Mouse (Mus musculus) cerebellum, adult 9-10 months (tissue): ENCODE results near the gene Dnm3.

Source experiments
- DNase-seq: peaks from one replicate; pipeline ENCODE4 v3.0.0; 2022

Gene Dnm3

GRCm38 (mm10) chr1:162242980-162243650 lies 234.7 kb downstream of the Dnm3 start:
- DNase-seq = no peak

DNA sequence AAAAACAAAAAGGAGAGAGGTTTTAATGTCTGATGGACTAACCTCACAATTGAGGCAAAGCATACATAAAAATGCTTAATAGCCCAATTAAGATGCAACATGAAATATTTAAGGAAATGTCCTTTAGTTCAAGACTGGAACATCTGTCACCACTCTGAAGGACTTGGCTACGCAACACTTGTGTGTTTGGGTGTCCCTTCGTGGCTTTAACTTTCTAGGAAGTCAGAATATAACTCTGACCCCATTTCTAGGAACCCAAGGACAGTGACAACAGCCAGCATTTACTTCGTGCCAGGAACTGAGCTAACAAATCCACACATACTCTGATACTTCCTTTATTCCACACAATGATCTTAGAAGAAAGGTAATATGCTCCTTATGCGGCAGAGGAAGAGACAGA lies 237.1 kb downstream of the Dnm3 start:
- DNase-seq = no peak

DNA sequence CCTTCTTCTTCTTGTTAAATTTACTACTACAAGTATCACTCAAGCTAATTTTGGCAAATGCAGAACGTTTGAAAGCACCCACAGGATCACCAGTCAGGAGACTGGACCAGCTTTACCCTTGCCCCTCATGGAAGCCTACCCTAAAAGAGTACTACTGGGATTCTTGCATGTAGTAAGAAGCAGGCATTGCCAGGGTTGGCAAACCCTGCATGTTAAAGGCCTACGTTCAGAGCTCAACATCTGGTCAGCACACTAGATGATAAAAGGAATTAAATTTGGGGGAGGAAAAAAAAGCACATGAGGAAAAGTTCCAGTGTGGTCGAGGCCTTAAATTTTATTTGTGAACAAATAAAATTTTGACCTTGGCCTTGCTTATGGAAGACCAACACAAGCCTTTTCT lies 239.2 kb downstream of the Dnm3 start:
- no peak for DNase-seq

DNA sequence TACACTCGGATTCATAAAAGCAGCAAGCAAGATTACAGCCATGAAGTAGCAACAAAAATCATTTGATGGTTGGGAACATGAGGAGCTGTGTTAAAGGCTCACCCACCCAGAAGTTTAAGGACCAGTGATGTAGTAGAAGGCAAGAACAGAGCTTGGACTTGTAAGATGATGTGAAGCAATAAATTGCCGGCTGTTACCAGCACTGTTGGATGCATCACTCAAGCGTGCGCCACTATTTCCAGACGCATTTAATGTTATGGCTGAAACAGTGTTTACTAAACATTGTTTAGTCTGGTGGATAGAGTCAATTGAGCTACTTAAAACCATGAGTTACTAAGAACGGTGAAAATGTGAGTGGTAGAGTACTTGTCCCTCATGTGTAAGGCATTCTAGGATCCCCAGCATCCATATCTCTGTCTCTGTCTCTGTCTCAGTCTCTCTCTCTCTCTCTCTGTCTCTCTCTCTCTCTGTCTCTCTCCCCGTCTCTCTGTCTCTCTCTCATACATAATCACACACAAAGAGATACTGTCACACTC lies 241.1 kb downstream of the Dnm3 start:
- DNase-seq = no peak

DNA sequence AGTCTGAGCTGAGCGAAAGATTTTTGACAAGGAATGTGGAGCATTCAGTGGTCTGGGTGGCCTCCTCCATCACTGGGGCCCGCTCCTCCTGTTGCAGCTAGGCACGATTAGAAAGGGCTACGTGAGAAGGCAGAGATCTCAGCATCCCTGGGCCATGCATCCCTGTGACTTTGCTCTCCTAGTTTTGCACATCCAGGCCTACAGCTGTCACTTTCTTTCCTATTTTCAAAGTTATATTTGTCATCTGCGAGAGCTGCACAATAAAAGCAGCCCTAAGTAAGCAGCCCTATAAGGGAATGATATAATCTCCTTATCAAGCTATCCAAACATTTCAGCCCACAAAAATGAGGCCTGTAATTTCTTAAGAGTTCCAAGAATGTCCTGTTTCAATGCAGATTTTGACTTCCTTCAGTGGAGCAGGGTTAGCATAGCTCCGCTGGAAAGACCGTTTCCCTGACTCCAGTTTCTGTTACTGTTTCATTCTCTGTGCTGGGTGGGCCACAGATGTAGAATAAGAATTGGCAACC lies 252.2 kb downstream of the Dnm3 start:
- no peak for DNase-seq

DNA sequence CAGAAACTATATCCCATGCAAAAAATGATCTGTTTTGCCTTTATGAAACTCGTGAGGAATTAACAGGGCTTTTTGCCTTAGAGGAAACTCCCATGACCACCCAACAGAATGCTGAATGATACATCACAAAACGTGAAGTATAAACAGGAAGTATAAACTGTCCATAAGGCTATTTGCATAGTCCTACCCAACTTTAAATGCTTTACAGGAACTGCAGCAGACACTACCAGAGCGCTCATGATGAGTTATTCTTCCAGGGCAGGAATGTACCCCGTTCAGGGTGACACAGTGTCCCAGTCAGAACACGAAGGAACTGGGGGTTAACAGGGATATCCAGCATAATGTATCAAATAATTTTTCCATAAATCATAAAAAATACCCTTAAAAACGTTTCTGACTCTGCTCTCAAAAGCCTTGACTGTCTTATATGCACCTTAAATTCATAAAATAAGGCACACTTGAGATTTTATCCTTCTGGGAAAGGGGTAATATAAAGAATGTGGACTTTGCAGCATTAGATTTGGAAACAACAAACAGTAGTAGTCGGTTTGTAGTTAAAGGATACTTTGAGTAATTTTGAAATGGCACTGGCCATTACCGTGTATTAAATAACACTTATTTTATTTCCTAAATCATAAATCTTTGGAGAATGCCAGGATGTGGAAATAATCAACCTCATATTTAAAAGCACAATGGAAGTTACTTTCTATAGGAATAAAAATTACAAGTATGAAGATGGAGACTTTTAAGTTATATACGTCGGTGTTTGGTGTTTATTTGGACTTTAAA lies 252.8 kb downstream of the Dnm3 start:
- no peak for DNase-seq

DNA sequence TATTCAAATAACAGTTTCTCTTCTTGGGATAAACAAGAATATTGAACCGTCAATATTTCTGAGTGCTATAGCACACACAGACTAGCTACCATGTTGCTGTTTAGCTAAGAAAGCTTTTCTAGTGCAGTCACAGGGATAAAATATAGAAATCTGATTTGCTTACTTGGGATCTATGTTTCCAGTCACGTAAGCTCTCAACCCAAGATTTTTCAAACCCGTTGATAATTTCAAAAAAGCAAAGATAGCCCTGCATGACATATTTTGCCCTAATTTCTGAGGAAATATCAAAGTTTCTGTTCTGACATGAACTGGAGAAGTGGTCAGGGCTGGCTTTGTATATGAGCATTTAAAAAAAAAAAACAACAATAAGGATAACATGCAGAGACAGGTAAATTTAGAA lies 253.8 kb downstream of the Dnm3 start:
- no peak for DNase-seq

GRCm38 (mm10) chr1:162223258-162223940 lies 254.4 kb downstream of the Dnm3 start:
- no peak for DNase-seq

GRCm38 (mm10) chr1:162222353-162222752 lies 255.5 kb downstream of the Dnm3 start:
- no peak for DNase-seq

DNA sequence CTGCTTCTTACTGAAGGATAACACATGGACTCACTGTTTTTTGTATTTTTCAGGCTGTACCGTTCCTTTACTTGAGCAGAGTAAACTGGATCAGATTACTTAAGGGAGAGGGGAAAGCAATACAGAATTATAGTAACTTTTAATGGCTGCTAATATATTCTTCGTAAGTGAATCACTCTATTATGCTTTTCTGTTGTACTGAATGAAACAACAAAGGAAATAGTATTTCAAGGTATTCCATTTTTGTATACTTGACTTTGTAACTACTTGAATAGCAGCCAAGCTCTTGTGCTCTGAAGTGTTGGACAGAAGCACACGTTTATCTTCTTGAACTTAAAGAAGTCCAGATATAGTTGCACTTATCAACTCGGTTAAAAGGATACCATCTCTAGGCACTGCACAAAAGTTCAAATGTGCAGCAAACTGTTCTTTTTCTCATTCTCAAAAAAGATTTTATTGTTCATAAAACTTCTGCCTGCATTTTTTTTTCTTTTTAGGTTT lies 256.0 kb downstream of the Dnm3 start:
- no peak for DNase-seq

GRCm38 (mm10) chr1:162220891-162221290 lies 256.9 kb downstream of the Dnm3 start:
- DNase-seq = no peak

GRCm38 (mm10) chr1:162219781-162220180 lies 258.1 kb downstream of the Dnm3 start:
- no peak for DNase-seq

GRCm38 (mm10) chr1:162218530-162219180 lies 259.2 kb downstream of the Dnm3 start:
- DNase-seq = no peak

- no peak for DNase-seq
Observed at GRCm38 (mm10) chr1:162217340-162217974, 260.4 kb downstream of the Dnm3 start.

GRCm38 (mm10) chr1:162216656-162217055 lies 261.2 kb downstream of the Dnm3 start:
- DNase-seq = no peak

- no peak for DNase-seq
Observed at GRCm38 (mm10) chr1:162215743-162216142, 262.1 kb downstream of the Dnm3 start.

DNA sequence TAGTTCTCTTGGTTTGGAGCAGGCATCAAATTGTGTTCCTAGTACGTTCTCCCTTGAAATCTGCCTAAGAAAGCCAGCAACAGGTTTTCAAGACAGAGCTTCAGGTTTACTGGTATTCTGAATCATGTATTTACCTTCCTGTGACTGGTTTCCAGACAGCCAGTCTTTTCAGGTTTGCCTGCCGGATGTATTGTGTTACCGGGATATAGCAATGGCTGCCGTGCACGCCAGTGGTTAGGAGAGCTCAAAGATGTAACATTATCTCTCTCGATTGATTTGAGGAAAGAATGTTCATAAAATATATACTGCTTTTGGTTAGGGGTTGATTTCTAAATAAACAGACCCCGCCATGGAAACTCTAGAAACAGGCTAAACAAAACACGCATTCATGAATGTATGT lies 264.8 kb downstream of the Dnm3 start:
- no peak for DNase-seq

- no peak for DNase-seq
Observed at GRCm38 (mm10) chr1:162210529-162210928, 267.3 kb downstream of the Dnm3 start.

DNA sequence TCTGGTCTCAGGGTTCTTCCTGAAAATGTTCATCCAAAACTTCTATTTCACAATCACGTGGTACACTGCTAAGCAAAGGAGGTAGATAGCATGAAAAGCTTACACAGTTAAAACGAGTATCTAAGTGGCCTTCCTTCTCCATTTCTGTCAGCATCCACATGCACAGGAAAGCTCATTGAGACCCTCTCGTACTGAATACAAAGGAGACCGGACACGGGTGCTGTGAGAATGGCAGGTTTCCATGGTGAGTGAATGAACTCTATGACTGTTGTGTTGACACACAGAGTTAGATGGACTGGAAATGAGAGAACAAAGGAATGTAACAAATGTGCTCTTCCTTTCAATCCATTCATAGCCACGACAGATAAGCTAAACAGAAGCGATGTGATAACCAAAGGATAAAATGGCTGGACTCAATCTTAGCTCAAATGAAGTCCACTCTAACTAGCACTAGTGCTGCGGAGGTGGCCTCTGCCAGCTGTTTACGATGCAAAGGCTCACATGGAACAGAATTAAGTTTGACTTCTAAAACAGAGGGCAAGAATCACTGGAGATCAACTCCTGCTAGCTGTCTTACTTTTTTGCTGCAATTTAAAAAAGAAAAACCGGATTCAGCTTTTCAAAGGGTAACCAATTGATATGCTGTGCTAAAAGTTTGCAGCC lies 268.2 kb downstream of the Dnm3 start:
- DNase-seq = no peak

- no peak for DNase-seq
Observed at GRCm38 (mm10) chr1:162209010-162209409, 268.8 kb downstream of the Dnm3 start.

- DNase-seq = no peak
Observed at GRCm38 (mm10) chr1:162207708-162208043, 270.2 kb downstream of the Dnm3 start.
